Mouse (Mus musculus): ENCODE measurements around the gene Pygm.
A peak's percentile ranks its signal among the peaks of the same experiment; 100 is the strongest.

Gene Pygm

DNA sequence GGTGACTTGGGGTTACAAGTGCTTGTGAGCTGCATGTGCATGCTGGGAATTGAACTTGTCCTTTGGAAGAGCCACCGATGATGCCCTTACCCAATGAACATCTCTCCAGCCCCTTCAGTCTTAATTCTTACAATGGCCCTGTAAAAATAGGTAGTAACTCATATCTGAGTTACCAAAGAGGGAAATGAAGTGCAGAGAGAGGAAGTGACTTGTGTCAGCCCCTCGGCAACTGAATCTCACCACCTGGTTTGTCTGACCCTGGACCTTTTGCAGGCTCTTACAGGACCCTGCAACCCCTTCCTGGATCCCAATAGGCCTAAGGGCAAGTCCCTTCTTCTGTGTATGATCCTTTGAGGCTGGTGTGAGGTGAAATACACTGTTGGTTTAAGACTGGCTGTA, 32.1 kb upstream of the Pygm start:
- no peak for DNase-seq (ENCODE audit: extremely low spot score, low spot score)

DNA sequence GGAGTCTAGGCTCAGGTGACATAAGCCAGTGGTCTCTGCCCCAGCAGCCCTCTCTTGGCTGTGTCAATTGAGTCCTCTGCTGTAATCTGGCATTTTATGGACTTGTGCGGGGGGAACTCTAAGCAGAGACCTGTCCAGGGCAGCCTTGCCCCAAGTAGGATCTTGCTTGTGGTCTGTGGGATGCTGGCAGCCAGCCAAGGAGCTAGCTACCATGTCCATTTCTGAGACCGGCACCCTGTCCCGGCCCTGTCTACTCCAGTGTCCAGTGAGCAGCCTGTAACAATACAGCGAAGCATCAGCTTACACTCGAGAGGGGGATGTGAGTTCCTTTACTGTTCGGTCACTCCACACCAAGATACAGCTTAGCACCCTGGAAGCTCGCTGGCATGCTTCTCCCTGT, 30.2 kb upstream of the Pygm start:
- no peak for DNase-seq (ENCODE audit: extremely low spot score, low spot score)

DNA sequence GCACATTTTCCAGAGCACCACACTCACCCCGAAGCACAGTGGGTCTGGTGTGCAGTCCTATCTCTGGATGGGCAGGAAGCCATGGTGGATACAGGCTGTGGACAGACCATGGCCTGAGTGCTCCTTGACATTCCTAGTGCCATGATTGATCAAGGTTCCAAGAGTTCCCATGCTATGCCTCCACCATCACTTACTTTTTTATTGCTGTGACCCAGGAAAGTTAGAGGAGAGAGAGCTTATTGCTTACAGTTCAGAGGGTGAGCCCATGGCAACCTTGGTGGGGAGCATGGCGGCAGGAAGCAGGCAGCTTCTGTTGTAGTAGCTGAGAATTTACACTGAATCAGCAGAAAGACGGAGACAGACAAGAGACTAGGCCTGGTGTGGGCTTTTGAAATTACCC, 22.9 kb upstream of the Pygm start:
- no peak for DNase-seq (ENCODE audit: extremely low spot score, low spot score)

DNA sequence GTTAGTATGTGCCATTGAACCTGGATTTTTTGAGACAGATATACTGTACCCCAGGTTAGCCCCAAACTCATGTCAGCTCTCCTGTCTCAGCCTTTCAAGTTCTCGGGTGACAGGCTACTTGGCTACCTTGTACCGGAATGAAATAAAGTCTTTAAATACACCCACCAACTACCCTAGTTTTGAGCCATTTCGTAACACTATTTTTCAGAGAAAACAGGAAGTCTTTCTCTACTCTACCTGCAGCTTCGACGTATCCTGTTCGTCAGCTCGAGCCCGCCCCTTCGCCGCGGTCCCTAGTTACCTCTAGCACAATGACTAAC, 21.1 kb upstream of the Pygm start:
- DNase-seq (ENCODE audit: extremely low spot score, low spot score), result no peak

GRCm38 (mm10) chr19:6363411-6364240, 20.6 kb upstream of the Pygm start, which contains the start of gene Sf1:
TSS of gene Sf1 (plus strand) at chr19:6363690.
- peak; percentile 99 for DNase-seq (ENCODE audit: extremely low spot score, low spot score)

- DNase-seq (ENCODE audit: extremely low spot score, low spot score), result peak; percentile 88
Observed at GRCm38 (mm10) chr19:6364317-6364725, 19.9 kb upstream of the Pygm start.

DNA sequence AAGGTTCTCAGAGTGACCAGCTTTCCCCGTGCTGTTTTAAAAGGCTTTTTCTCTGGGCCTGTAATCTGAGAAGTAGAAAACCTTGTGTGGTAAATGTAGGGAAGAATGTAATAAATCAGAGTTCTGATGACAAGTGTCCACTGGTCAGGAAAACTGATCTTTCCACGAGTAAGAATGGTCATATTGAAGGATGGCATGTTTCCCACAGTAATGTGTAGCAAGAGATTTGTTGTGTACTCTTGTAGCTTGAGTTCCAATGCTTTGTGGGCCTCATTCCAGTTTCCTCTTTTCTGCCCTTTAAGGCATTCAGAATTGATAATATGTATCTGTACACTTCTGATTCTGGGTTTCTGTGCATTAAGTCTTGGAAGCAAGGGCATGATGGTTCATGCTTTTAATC, 19.4 kb upstream of the Pygm start:
- no peak for DNase-seq (ENCODE audit: extremely low spot score, low spot score)

- DNase-seq (ENCODE audit: extremely low spot score, low spot score), result no peak
Observed at GRCm38 (mm10) chr19:6370175-6370574, 14.0 kb upstream of the Pygm start.

GRCm38 (mm10) chr19:6372433-6372832, 11.8 kb upstream of the Pygm start:
- no peak for DNase-seq (ENCODE audit: extremely low spot score, low spot score)

- DNase-seq (ENCODE audit: extremely low spot score, low spot score), result peak; percentile 75
Observed at GRCm38 (mm10) chr19:6373539-6374400, 10.4 kb upstream of the Pygm start.

DNA sequence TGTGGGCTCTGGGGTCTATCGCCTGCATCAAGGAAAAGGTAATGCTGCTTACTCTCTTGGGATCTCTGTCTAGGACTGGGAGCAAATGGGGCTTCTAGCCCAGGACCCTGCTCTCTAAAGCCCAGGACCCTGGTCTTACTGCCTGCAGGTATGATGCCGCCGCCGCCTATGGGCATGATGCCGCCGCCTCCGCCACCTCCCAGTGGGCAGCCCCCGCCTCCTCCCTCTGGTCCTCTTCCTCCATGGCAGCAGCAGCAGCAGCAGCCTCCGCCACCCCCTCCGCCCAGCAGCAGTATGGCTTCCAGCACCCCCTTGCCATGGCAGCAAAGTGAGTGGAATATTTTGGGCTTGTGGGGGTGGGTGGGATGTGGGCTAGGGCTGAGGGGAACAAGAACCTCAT, 9.6 kb upstream of the Pygm start:
- DNase-seq (ENCODE audit: extremely low spot score, low spot score), result no peak

DNA sequence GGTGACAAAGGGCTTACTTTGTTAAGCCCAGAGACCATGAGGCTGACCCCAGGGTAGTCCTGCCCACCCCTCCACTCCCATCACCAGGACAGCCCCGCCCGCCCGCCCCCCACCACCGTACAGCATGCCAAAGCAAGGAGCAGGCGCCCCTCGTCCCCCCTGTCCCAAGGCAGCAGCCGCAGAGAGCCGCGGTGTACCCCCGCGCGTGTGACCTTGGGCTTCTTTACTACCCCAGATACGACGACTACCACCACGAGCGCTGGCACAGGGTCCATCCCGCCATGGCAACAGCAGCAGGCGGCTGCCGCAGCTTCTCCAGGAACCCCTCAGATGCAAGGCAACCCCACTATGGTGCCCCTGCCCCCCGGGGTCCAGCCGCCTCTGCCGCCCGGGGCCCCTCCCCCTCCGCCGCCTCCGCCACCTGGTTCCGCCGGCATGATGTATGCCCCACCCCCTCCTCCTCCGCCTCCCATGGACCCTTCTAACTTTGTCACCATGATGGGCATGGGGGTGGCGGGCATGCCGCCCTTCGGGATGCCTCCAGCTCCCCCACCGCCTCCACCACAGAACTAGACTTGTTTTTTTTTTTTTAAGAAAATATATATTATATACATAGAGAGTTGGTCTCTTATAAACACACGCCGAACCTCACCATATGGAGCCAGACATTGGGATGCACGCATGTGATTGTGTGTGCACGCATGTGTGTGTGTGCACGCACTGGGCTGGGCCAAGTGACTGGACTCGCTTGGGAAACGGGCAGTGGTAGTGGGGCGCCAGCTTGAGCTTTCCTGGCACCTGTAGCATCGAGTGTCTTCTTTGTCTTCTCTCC, 8.6 kb upstream of the Pygm start:
- DNase-seq (ENCODE audit: extremely low spot score, low spot score), result no peak

- peak; percentile 50 for DNase-seq (ENCODE audit: extremely low spot score, low spot score)
Observed at GRCm38 (mm10) chr19:6376255-6376564, 8.0 kb upstream of the Pygm start.

GRCm38 (mm10) chr19:6376643-6377042, 7.6 kb upstream of the Pygm start:
- DNase-seq (ENCODE audit: extremely low spot score, low spot score), result no peak

DNA sequence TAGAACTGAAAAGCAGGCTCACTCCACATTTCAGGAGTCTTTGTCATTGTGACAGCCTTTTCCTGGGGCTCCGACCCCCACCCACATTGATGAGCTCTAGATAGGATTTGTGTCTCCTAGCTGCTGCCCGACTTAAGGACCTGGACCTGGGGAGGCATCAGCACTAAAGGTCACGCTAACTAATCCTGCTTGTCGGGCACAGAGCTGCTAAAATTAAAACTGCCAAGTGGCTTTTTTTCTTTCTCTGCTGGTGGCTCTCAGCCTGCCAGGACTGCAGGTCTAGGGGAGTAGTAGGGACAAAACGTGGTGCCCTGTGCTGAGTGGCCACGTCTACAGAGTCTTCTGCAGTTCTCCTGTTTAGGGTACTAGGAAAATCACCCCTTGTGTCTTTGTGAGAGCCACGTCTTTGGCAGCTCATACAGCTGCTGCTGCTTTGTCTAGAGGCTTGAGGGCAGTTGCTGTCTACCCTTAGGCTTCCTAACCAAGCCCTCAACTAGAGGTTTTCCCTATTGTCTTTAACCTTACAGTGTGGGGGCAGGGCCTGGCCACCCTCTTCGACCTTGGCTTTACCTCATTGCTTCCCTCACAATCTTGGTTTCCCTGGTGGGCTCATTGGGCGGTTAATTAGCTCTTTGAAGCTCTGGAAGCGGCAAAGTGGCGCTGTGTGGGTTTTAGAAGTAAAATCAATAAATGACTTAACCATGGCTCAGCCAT, 6.7 kb upstream of the Pygm start:
- DNase-seq (ENCODE audit: extremely low spot score, low spot score), result no peak

DNA sequence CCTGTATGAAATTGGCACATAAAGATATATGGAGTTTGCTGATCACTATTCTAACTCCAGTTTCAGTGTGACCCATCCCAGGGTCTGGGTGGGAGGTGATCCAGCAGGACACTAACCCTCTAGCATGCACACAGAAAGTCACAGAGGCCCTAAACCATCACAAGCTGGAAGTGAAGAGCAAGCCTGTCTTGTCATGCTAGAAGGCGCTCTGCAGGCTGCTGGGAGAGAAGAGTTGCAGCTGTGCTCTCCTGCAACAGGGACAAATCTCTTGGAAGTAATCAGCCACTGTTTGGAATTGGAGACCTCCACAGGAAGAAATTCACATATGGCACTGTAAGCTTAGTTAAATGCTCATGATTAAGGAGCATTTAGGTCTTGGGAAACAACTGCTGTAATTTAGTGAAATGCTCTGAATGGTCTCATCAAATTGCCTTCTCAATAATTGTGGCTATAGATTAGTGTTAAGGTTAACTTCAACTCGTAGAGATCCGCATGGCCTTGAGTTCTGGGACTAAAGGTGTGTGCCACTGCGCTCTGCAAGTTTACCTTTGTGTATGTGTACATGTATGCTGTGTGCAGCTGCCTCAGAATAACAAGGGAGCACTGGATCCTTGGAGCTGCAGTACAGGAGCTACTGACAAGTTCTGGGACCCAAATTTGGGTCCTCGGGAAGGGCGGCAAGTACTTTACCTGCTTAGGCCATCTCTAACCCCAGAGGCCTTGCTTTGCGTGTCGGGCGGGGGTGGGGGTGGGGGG, 3.6 kb upstream of the Pygm start:
- no peak for DNase-seq (ENCODE audit: extremely low spot score, low spot score)

- DNase-seq (ENCODE audit: extremely low spot score, low spot score), result no peak
Observed at GRCm38 (mm10) chr19:6381238-6381637, 3.0 kb upstream of the Pygm start.

DNA sequence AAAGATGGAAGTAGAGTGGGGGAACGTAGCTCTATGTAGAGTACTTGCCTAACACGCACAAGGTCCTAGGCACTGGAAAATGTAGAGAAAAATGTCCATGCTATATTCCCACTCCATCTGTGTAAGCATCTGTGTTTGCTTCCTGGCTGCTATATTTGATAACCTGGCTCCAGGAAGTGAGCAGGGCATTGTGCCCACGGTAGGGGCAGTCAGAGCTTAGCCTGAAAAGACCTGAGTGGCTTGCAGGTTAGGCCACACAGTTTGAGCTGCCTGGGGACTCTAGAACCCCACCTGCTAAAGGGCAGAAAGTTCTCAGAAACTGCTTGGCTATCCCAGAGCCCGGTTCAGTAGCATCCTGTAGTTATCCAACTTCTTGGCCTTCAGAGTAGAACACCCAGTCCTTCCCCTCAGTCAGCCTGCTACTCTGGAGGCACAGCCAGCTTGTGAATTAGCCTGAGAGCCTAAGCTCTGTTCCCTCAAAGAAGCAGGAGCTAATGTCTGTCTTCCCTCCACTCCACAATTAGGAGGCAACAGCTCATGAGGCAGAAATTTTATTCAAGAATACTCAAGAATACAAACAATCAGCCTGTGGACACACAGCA, 1.8 kb upstream of the Pygm start:
- DNase-seq (ENCODE audit: extremely low spot score, low spot score), result no peak

DNA sequence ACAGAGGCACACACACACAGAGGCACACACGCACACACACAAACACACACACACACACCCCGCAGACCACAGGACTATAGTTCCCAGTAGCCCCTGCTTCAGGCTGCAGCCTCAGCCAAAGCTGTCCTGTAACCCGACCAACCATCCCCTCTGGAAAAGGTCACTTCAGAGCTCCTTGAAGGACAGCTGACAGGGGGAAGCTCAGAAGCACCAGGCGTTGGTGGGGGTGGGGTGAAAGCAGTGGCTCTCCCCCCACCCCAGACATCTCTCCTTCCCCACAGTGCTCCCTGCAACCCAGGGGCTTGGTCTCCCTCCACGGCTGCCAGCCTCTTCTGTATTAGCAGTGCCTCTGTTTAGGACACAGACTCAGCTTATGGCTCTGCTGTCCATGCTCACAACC, 729 bp upstream of the Pygm start:
- DNase-seq (ENCODE audit: extremely low spot score, low spot score), result no peak

DNA sequence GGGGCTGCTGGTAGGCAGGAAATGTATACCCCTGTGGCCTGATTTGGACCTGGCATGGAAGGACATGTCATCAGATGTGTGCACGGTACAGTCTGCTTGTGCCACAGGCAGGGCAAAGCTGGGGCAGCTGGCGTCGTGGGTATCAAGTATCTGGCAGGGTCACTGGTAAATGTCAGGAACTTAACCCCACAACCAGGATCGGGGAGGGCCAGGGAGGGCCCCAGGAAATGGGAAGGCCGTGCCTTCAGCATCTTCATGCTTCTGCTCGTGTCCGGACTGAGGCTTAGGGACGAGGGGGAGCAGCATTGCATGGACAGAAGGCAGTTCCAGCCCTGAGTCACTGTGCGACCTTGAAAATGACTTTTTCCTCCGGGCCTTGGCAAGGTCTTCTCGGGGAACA, 755 bp downstream of the Pygm start:
- DNase-seq (ENCODE audit: extremely low spot score, low spot score), result no peak

Data from neural tube, embryonic 10.5 days (tissue).